Mouse (Mus musculus): Measurements from ENCODE around the gene Tead4. TPM values are rescaled to one million over a fixed set of nuclear protein-coding genes. Genes with fewer than 3 reads are reported as not detected.

The Tead4 gene
- total and polyA plus RNA-seq, 2 experiments from 2014 or later: 0.17 to 0.82 TPM

- no peak overlapping the region for H3K4me3 ChIP-seq (ENCODE audit: low read depth, low read length)
- H3K9me3 ChIP-seq (ENCODE audit: low read length): no peaks in the 10 kb centered on the region
- no peaks in the 10 kb centered on the region for H3K4me1 ChIP-seq (ENCODE audit: insufficient read depth, low read length)
- 0 out of 2 replicates have a peak, but pooled peaks cover 9% of the 10 kb centered on the region for H3K36me3 ChIP-seq (ENCODE audit: insufficient read depth, low read length)
- ATAC-seq (ENCODE audit: low FRiP score) (no peak), DNase-seq (ENCODE audit: low spot score) (peak; percentile 55)
- peak overlapping the region; percentile 26; the same call in 1 of the 2 replicates for H3K27ac ChIP-seq (ENCODE audit: low read depth, low read length)
- 33% methylated on average over 5 of the region's 5 CpGs for WGBS
- 0 out of 2 replicates have a peak overlapping the region, but pooled peaks have one; percentile 24 for H3K9ac ChIP-seq (replicated peaks; ENCODE audit: low read length, poor library complexity, severe bottlenecking)
- H3K27me3 ChIP-seq (ENCODE audit: insufficient read depth, low read length): no peaks in the 10 kb centered on the region
- no peak for TF ChIP-seq CTCF (IDR thresholded peaks at IDR 0.05)
- H3K4me2 ChIP-seq (ENCODE audit: low read depth, low read length, poor library complexity, severe bottlenecking): no peak overlapping the region
These were observed 38.3 kb upstream of the Tead4 start for GRCm38 (mm10) chr6:128338876-128339275.

- no peak overlapping the region for H3K27ac ChIP-seq (ENCODE audit: low read depth, low read length)
- ATAC-seq (ENCODE audit: low FRiP score): no peak
- no peak overlapping the region for H3K4me2 ChIP-seq (ENCODE audit: low read depth, low read length, poor library complexity, severe bottlenecking)
- H3K27me3 ChIP-seq (ENCODE audit: insufficient read depth, low read length): no peaks in the 10 kb centered on the region
- H3K4me1 ChIP-seq (ENCODE audit: insufficient read depth, low read length): no peaks in the 10 kb centered on the region
- H3K9me3 ChIP-seq (ENCODE audit: low read length): no peaks in the 10 kb centered on the region
- no peak overlapping the region for H3K9ac ChIP-seq (replicated peaks; ENCODE audit: low read length, poor library complexity, severe bottlenecking)
- no peak for DNase-seq (ENCODE audit: low spot score)
- no peak overlapping the region for H3K4me3 ChIP-seq (ENCODE audit: low read depth, low read length)
- WGBS: 85% methylated on average over 7 of the region's 7 CpGs
- peaks cover 14% of the 10 kb centered on the region; the same call in 1 of the 2 replicates for H3K36me3 ChIP-seq (ENCODE audit: insufficient read depth, low read length)
- TF ChIP-seq CTCF (IDR thresholded peaks at IDR 0.05): no peak
These were observed 36.8 kb upstream of the Tead4 start for GRCm38 (mm10) chr6:128337467-128337866.

- WGBS: 21% methylated on average over 12 of the region's 12 CpGs
- TF ChIP-seq CTCF (IDR thresholded peaks at IDR 0.05): peak; percentile 75
These were observed 33.9 kb upstream of the Tead4 start for GRCm38 (mm10) chr6:128334397-128335124.

GRCm38 (mm10) chr6:128318317-128318716 lies 17.7 kb upstream of the Tead4 start:
- no peak overlapping the region for H3K27ac ChIP-seq (ENCODE audit: low read depth, low read length)
- TF ChIP-seq CTCF (IDR thresholded peaks at IDR 0.05): peak; percentile 87
- no peak overlapping the region for H3K9ac ChIP-seq (replicated peaks; ENCODE audit: low read length, poor library complexity, severe bottlenecking)
- ATAC-seq (ENCODE audit: low FRiP score): peak; percentile 57; the same call in 1 of the 2 replicates
- WGBS: 9% methylated on average over 4 of the region's 4 CpGs
- H3K27me3 ChIP-seq (ENCODE audit: insufficient read depth, low read length): no peaks in the 10 kb centered on the region
- H3K9me3 ChIP-seq (ENCODE audit: low read length): no peaks in the 10 kb centered on the region
- H3K4me3 ChIP-seq (ENCODE audit: low read depth, low read length): no peak overlapping the region
- H3K4me1 ChIP-seq (ENCODE audit: insufficient read depth, low read length): no peaks in the 10 kb centered on the region
- DNase-seq (ENCODE audit: low spot score): peak; percentile 88
- H3K36me3 ChIP-seq (ENCODE audit: insufficient read depth, low read length): peaks cover 17% of the 10 kb centered on the region
- no peak overlapping the region for H3K4me2 ChIP-seq (ENCODE audit: low read depth, low read length, poor library complexity, severe bottlenecking)

More at GRCm38 (mm10) chr6:128334397-128335124, 33.9 kb upstream of the Tead4 start:
- Histone ChIP-seq H3K36me3 (ENCODE audit: insufficient read depth, low read length) (peaks cover 25% of the 10 kb centered on the region), H3K4me1 (ENCODE audit: insufficient read depth, low read length) (no peaks in the 10 kb centered on the region), H3K9me3 (ENCODE audit: low read length) (no peaks in the 10 kb centered on the region), H3K9ac (replicated peaks; ENCODE audit: low read length, poor library complexity, severe bottlenecking) (no peak overlapping the region), H3K27ac (ENCODE audit: low read depth, low read length) (peak overlapping the region; percentile 34; the same call in 1 of the 2 replicates), H3K4me2 (ENCODE audit: low read depth, low read length, poor library complexity, severe bottlenecking) (no peak overlapping the region), H3K4me3 (ENCODE audit: low read depth, low read length) (no peak overlapping the region), H3K27me3 (ENCODE audit: insufficient read depth, low read length) (no peaks in the 10 kb centered on the region)
- DNase-seq (ENCODE audit: low spot score) (peak; percentile 88), ATAC-seq (ENCODE audit: low FRiP score) (peak; percentile 89)

GRCm38 (mm10) chr6:128315597-128315996 lies 15.0 kb upstream of the Tead4 start:
- Histone ChIP-seq H3K36me3 (ENCODE audit: insufficient read depth, low read length) (no peaks in the 10 kb centered on the region), H3K4me1 (ENCODE audit: insufficient read depth, low read length) (no peaks in the 10 kb centered on the region), H3K9ac (replicated peaks; ENCODE audit: low read length, poor library complexity, severe bottlenecking) (no peak overlapping the region), H3K4me3 (ENCODE audit: low read depth, low read length) (no peak overlapping the region), H3K9me3 (ENCODE audit: low read length) (no peaks in the 10 kb centered on the region), H3K27me3 (ENCODE audit: insufficient read depth, low read length) (no peaks in the 10 kb centered on the region), H3K4me2 (ENCODE audit: low read depth, low read length, poor library complexity, severe bottlenecking) (no peak overlapping the region), H3K27ac (ENCODE audit: low read depth, low read length) (no peak overlapping the region)
- DNase-seq (ENCODE audit: low spot score): no peak
- TF ChIP-seq CTCF (IDR thresholded peaks at IDR 0.05): no peak
- 84% methylated on average over 8 of the region's 8 CpGs for WGBS
- no peak for ATAC-seq (ENCODE audit: low FRiP score)

- Histone ChIP-seq H3K27ac (ENCODE audit: low read depth, low read length) (no peak overlapping the region), H3K4me3 (ENCODE audit: low read depth, low read length) (no peak overlapping the region), H3K36me3 (ENCODE audit: insufficient read depth, low read length) (no peaks in the 10 kb centered on the region), H3K9ac (replicated peaks; ENCODE audit: low read length, poor library complexity, severe bottlenecking) (no peak overlapping the region), H3K4me2 (ENCODE audit: low read depth, low read length, poor library complexity, severe bottlenecking) (no peak overlapping the region), H3K4me1 (ENCODE audit: insufficient read depth, low read length) (no peaks in the 10 kb centered on the region), H3K27me3 (ENCODE audit: insufficient read depth, low read length) (no peaks in the 10 kb centered on the region), H3K9me3 (ENCODE audit: low read length) (no peaks in the 10 kb centered on the region)
- no peak for TF ChIP-seq CTCF (IDR thresholded peaks at IDR 0.05)
- ATAC-seq (ENCODE audit: low FRiP score) (no peak), DNase-seq (ENCODE audit: low spot score) (no peak)
- WGBS: 90% methylated on average over 6 of the region's 6 CpGs
These were observed 14.2 kb upstream of the Tead4 start for GRCm38 (mm10) chr6:128314796-128315195.

Measured in midbrain, postnatal 0 days (tissue).